Mouse (Mus musculus): ENCODE results near the gene Cd28. TPM values are rescaled to one million over a fixed set of nuclear protein-coding genes. Genes with fewer than 3 reads are reported as not detected.

The Cd28 gene
- 521 TPM for polyA plus RNA-seq (2017; shearing (Covaris generic))

GRCm38 (mm10) chr1:60716567-60716966, at the start of gene Cd28:
Gene Cd28 (plus strand): TSS chr1:60716800.

Other genes with a start within 250 kb of the Cd28 start
- 4.7 TPM for gene Raph1, start 149.7 kb upstream of the Cd28 start, polyA plus RNA-seq (2017; shearing (Covaris generic))
- gene Ctla4, start 170.2 kb downstream of the Cd28 start, polyA plus RNA-seq (2017; shearing (Covaris generic)) = 143 TPM